Mouse (Mus musculus): ENCODE data around the gene Scn3a. TPM values are rescaled to one million over a fixed set of nuclear protein-coding genes. Genes with fewer than 3 reads are reported as not detected.

The Scn3a gene
- polyA plus RNA-seq, 1 experiment from 2014 or later: 0.91 TPM

Other genes starting within 250 kb of the Scn3a start
- gene Slc38a11, start 203.6 kb downstream of the Scn3a start, polyA plus RNA-seq (2014; fragmentation: Nextera tagmentation; extraction: Ambion mirVana): not detected in 2 replicates
- 0.93 and 1.4 TPM in 2 replicates for gene Scn2a, start 53.1 kb upstream of the Scn3a start, polyA plus RNA-seq (2014; fragmentation: Nextera tagmentation; extraction: Ambion mirVana)

All from heart, embryonic 14.5 days (tissue).